Mouse (Mus musculus) heart, postnatal 4 days (tissue): ENCODE measurements around the gene Fhl3. TPM values are rescaled to one million over a fixed set of nuclear protein-coding genes. Genes with fewer than 3 reads are reported as not detected.
"Not testable (repeated sequence)": the region's sequence is repeated elsewhere in the genome, so short reads cannot be mapped to it uniquely, and the experiment has no call there.

Experiments used
- DNase-seq: peaks from one replicate; pipeline ENCODE4 v3.0.0; 2021
- total RNA-seq, 2 experiments: library from RNA; stranded (reverse); gene quantifications; 2 replicates each; pipeline ENCODE4 v1.2.3; 2021

Fhl3 gene
- total RNA-seq, 2 experiments from 2014 or later = 22.4 to 23.4 TPM

- DNase-seq = no peak
Measured at GRCm38 (mm10) chr4:124685004-124685403, 15.5 kb upstream of the Fhl3 start.

GRCm38 (mm10) chr4:124685453-124685852 lies 15.0 kb upstream of the Fhl3 start:
- DNase-seq = no peak

- DNase-seq = no peak
Measured at GRCm38 (mm10) chr4:124685897-124686402, 14.6 kb upstream of the Fhl3 start.

GRCm38 (mm10) chr4:124691455-124691854 lies 9.0 kb upstream of the Fhl3 start:
- DNase-seq = no peak

GRCm38 (mm10) chr4:124692416-124692861 lies 8.1 kb upstream of the Fhl3 start:
- DNase-seq = no peak

- DNase-seq = peak; percentile 86
Measured at GRCm38 (mm10) chr4:124693135-124693894, 7.2 kb upstream of the Fhl3 start, which contains the start of gene Utp11. Gene Utp11, minus strand, starts transcription at chr4:124693600.

GRCm38 (mm10) chr4:124694572-124694971 lies 5.9 kb upstream of the Fhl3 start:
- DNase-seq = no peak

- no peak for DNase-seq
Measured at GRCm38 (mm10) chr4:124695786-124696516, 4.5 kb upstream of the Fhl3 start.

- DNase-seq = no peak
Measured at GRCm38 (mm10) chr4:124699791-124700190, 710 bp upstream of the Fhl3 start.

- peak; percentile 67 for DNase-seq
Measured at GRCm38 (mm10) chr4:124701052-124701845, 748 bp downstream of the Fhl3 start.

GRCm38 (mm10) chr4:124701916-124702315 lies 1.4 kb downstream of the Fhl3 start:
- peak; percentile 38 for DNase-seq

GRCm38 (mm10) chr4:124703406-124703805 lies 2.9 kb downstream of the Fhl3 start:
- DNase-seq = peak; percentile 34

GRCm38 (mm10) chr4:124703881-124704796 lies 3.6 kb downstream of the Fhl3 start:
- peak; percentile 46 for DNase-seq

GRCm38 (mm10) chr4:124704797-124705474 lies 4.4 kb downstream of the Fhl3 start:
- peak; percentile 68 for DNase-seq

GRCm38 (mm10) chr4:124705661-124706269 lies 5.3 kb downstream of the Fhl3 start:
- no peak for DNase-seq

GRCm38 (mm10) chr4:124707381-124708199 lies 7.1 kb downstream of the Fhl3 start:
- not testable (repeated sequence) for DNase-seq

GRCm38 (mm10) chr4:124708200-124708517 lies 7.7 kb downstream of the Fhl3 start:
- not testable (repeated sequence) for DNase-seq

GRCm38 (mm10) chr4:124708518-124709477 lies 8.3 kb downstream of the Fhl3 start:
- peak; percentile 94 for DNase-seq
